Mouse (Mus musculus): ENCODE measurements at regions not wholly inside any gene's neighbourhood (a gene's known extent, or its start where the extent isn't known, plus 50 kb on each side); places are given as distances from the start of the nearest gene placed in this dataset.

- WGBS, result 43% methylated on average over 8 of the region's 8 CpGs
- H3K36me3 ChIP-seq (replicated peaks; ENCODE audit: control insufficient read depth, insufficient read depth, low read depth, low read length), result no peaks in the 10 kb centered on the region
Measured at GRCm38 (mm10) chr4:100616161-100616915, 137.7 kb downstream of the Ube2u start.

DNA sequence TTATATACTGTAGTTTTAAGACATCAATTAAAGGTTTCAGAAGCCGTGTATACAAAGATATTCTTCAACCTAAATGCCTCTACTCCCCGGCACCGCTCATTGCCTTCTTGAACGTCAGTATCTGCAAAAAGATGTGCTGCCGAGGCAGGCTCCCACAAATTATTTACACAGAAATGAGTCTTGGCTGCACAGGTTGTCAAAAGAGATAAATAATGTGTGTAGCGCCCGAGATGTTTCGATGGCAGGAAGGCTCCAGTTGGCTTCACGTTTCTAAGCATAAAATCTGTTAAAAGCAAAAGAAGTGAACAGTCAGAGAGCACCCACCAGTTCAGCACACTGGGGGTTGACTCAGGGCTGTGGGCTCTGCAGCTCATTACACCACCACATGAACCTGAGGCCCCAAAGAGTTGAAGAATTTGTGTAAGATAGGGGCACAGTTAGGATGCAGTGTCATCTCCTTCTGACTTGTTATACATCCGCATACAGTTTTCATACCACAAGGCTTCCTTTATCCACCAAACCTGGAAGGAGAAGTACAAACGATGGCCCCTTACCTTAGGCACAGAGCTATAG, 138.4 kb downstream of the Ube2u start:
- Histone ChIP-seq H3K4me1 (ENCODE audit: control insufficient read depth, insufficient read depth, low read length) (no peaks in the 10 kb centered on the region), H3K4me2 (ENCODE audit: low read depth, low read length) (no peak overlapping the region), H3K27ac (replicated peaks; ENCODE audit: low read depth, low read length) (no peak overlapping the region), H3K9me3 (replicated peaks; ENCODE audit: control insufficient read depth, low read length) (no peaks in the 10 kb centered on the region), H3K9ac (replicated peaks; ENCODE audit: low read length) (no peak overlapping the region), H3K27me3 (ENCODE audit: control insufficient read depth, insufficient read depth, low read length) (no peaks in the 10 kb centered on the region), H3K36me3 (replicated peaks; ENCODE audit: control insufficient read depth, insufficient read depth, low read depth, low read length) (no peaks in the 10 kb centered on the region), H3K4me3 (ENCODE audit: low read depth, low read length) (no peak overlapping the region)
- ATAC-seq (replicated peaks; ENCODE audit: insufficient number of reproducible peaks, low FRiP score, low TSS enrichment, low read depth) (no peak), DNase-seq (ENCODE audit: low spot score) (no peak)
- 68% methylated on average over 11 of the region's 11 CpGs for WGBS

More at GRCm38 (mm10) chr4:100616161-100616915, 137.7 kb downstream of the Ube2u start:
- Histone ChIP-seq H3K27me3 (ENCODE audit: control insufficient read depth, insufficient read depth, low read length) (no peaks in the 10 kb centered on the region), H3K4me2 (ENCODE audit: low read depth, low read length) (no peak overlapping the region), H3K27ac (replicated peaks; ENCODE audit: low read depth, low read length) (0 out of 2 replicates have a peak overlapping the region, but pooled peaks have one; percentile 16), H3K4me3 (ENCODE audit: low read depth, low read length) (no peak overlapping the region), H3K9me3 (replicated peaks; ENCODE audit: control insufficient read depth, low read length) (no peaks in the 10 kb centered on the region), H3K4me1 (ENCODE audit: control insufficient read depth, insufficient read depth, low read length) (no peaks in the 10 kb centered on the region), H3K9ac (replicated peaks; ENCODE audit: low read length) (no peak overlapping the region)
- no peak for ATAC-seq (replicated peaks; ENCODE audit: insufficient number of reproducible peaks, low FRiP score, low TSS enrichment, low read depth)
- peak; percentile 69 for DNase-seq (ENCODE audit: low spot score)

DNA sequence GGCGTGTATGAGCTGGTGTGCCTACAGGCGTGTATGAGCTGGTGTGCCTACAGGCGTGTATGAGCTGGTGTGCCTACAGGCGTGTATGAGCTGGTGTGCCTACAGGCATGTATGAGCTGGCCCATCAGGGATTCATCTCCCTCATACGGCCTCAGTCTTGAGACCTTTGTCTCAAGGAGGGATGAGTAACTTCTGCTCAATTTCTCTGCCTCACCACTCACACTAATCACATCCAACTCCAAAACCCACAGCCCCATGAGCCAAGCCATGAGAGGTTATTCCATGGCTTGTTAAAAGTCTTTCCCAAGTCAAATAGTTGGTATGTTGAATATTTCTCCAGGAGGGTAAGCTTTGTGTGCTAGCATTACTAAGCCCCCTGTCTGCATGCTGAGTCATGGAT, 146.0 kb downstream of the Ube2u start:
- ATAC-seq (replicated peaks; ENCODE audit: insufficient number of reproducible peaks, low FRiP score, low TSS enrichment, low read depth), result no peak
- no peak overlapping the region for H3K4me2 ChIP-seq (ENCODE audit: low read depth, low read length)
- H3K27ac ChIP-seq (replicated peaks; ENCODE audit: low read depth, low read length), result no peak overlapping the region
- H3K9me3 ChIP-seq (replicated peaks; ENCODE audit: control insufficient read depth, low read length), result no peaks in the 10 kb centered on the region
- DNase-seq (ENCODE audit: low spot score), result no peak
- H3K4me3 ChIP-seq (ENCODE audit: low read depth, low read length), result no peak overlapping the region
- no peaks in the 10 kb centered on the region for H3K27me3 ChIP-seq (ENCODE audit: control insufficient read depth, insufficient read depth, low read length)
- no peaks in the 10 kb centered on the region for H3K36me3 ChIP-seq (replicated peaks; ENCODE audit: control insufficient read depth, insufficient read depth, low read depth, low read length)
- H3K4me1 ChIP-seq (ENCODE audit: control insufficient read depth, insufficient read depth, low read length), result no peaks in the 10 kb centered on the region
- WGBS, result 95% methylated on average over 3 of the region's 5 CpGs
- no peak overlapping the region for H3K9ac ChIP-seq (replicated peaks; ENCODE audit: low read length)

- Histone ChIP-seq H3K9ac (replicated peaks; ENCODE audit: low read length) (no peak overlapping the region), H3K4me2 (ENCODE audit: low read depth, low read length) (no peak overlapping the region), H3K4me3 (ENCODE audit: low read depth, low read length) (no peak overlapping the region), H3K9me3 (replicated peaks; ENCODE audit: control insufficient read depth, low read length) (no peaks in the 10 kb centered on the region), H3K27me3 (ENCODE audit: control insufficient read depth, insufficient read depth, low read length) (no peaks in the 10 kb centered on the region), H3K27ac (replicated peaks; ENCODE audit: low read depth, low read length) (no peak overlapping the region), H3K36me3 (replicated peaks; ENCODE audit: control insufficient read depth, insufficient read depth, low read depth, low read length) (no peaks in the 10 kb centered on the region), H3K4me1 (ENCODE audit: control insufficient read depth, insufficient read depth, low read length) (no peaks in the 10 kb centered on the region)
- ATAC-seq (replicated peaks; ENCODE audit: insufficient number of reproducible peaks, low FRiP score, low TSS enrichment, low read depth) (no peak), DNase-seq (ENCODE audit: low spot score) (no peak)
- WGBS, result 82% methylated on average over 4 of the region's 4 CpGs
Measured at GRCm38 (mm10) chr4:100626551-100626950, 147.9 kb downstream of the Ube2u start.

DNA sequence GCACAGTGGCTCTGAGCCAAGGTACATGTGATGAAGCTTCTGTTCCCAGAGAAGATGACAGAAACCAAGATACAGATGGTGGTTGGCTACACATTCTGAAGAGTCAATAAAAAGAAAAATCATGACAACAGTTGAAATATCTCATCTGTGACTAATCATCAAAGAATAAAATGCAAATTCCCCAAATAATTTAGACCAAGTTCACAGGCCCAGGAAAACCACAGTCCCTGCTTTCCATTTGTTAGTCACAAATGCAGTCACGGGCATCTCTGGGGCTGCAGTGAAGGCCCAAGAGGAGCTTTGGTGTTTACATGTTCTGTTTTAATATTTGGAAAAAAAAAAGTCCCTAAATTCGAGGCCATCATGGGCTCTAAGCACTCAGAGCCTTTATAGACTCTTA, 142.1 kb upstream of the Cachd1 start:
- no peak overlapping the region for H3K27ac ChIP-seq (replicated peaks; ENCODE audit: low read depth, low read length)
- no peak overlapping the region for H3K4me2 ChIP-seq (ENCODE audit: low read depth, low read length)
- H3K9ac ChIP-seq (replicated peaks; ENCODE audit: low read length), result no peak overlapping the region
- no peak for ATAC-seq (replicated peaks; ENCODE audit: insufficient number of reproducible peaks, low FRiP score, low TSS enrichment, low read depth)
- H3K4me3 ChIP-seq (ENCODE audit: low read depth, low read length), result no peak overlapping the region
- WGBS, result 64% methylated on average over 2 of the region's 2 CpGs
- DNase-seq (ENCODE audit: low spot score), result no peak
- no peaks in the 10 kb centered on the region for H3K27me3 ChIP-seq (ENCODE audit: control insufficient read depth, insufficient read depth, low read length)
- no peaks in the 10 kb centered on the region for H3K4me1 ChIP-seq (ENCODE audit: control insufficient read depth, insufficient read depth, low read length)
- no peaks in the 10 kb centered on the region for H3K9me3 ChIP-seq (replicated peaks; ENCODE audit: control insufficient read depth, low read length)
- no peaks in the 10 kb centered on the region for H3K36me3 ChIP-seq (replicated peaks; ENCODE audit: control insufficient read depth, insufficient read depth, low read depth, low read length)

DNA sequence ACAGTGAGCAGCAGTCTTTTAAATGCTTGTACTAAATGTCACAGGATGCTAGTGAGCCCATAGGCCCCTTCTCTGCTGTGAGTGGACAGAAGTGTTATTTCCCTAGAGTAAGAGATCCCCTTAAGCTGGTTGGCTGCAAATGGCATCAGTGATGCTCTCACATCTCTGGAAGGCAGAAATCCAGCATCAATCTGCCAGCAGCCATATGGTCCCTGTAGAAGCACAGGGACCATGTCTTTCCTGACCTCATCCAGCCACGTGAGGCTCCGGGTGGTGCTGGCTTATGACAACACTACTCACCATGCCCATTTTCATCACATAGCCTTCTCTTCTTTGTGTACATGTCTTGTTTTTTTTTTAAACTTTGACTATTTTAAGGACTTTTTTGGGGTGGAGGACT, 138.9 kb upstream of the Cachd1 start:
- H3K4me1 ChIP-seq (ENCODE audit: control insufficient read depth, insufficient read depth, low read length), result no peaks in the 10 kb centered on the region
- no peak overlapping the region for H3K27ac ChIP-seq (replicated peaks; ENCODE audit: low read depth, low read length)
- ATAC-seq (replicated peaks; ENCODE audit: insufficient number of reproducible peaks, low FRiP score, low TSS enrichment, low read depth) (no peak), DNase-seq (ENCODE audit: low spot score) (no peak)
- H3K4me2 ChIP-seq (ENCODE audit: low read depth, low read length), result no peak overlapping the region
- H3K36me3 ChIP-seq (replicated peaks; ENCODE audit: control insufficient read depth, insufficient read depth, low read depth, low read length), result no peaks in the 10 kb centered on the region
- 87% methylated on average over 2 of the region's 2 CpGs for WGBS
- H3K4me3 ChIP-seq (ENCODE audit: low read depth, low read length), result no peak overlapping the region
- no peaks in the 10 kb centered on the region for H3K9me3 ChIP-seq (replicated peaks; ENCODE audit: control insufficient read depth, low read length)
- no peak overlapping the region for H3K9ac ChIP-seq (replicated peaks; ENCODE audit: low read length)
- H3K27me3 ChIP-seq (ENCODE audit: control insufficient read depth, insufficient read depth, low read length), result no peaks in the 10 kb centered on the region

- Histone ChIP-seq H3K4me3 (ENCODE audit: low read depth, low read length) (no peak overlapping the region), H3K4me2 (ENCODE audit: low read depth, low read length) (no peak overlapping the region), H3K27me3 (ENCODE audit: control insufficient read depth, insufficient read depth, low read length) (no peaks in the 10 kb centered on the region), H3K9ac (replicated peaks; ENCODE audit: low read length) (no peak overlapping the region), H3K9me3 (replicated peaks; ENCODE audit: control insufficient read depth, low read length) (no peaks in the 10 kb centered on the region), H3K36me3 (replicated peaks; ENCODE audit: control insufficient read depth, insufficient read depth, low read depth, low read length) (no peaks in the 10 kb centered on the region), H3K4me1 (ENCODE audit: control insufficient read depth, insufficient read depth, low read length) (no peaks in the 10 kb centered on the region), H3K27ac (replicated peaks; ENCODE audit: low read depth, low read length) (no peak overlapping the region)
- peak; percentile 9 for DNase-seq (ENCODE audit: low spot score)
- WGBS, result 68% methylated on average over 1 of the region's 1 CpGs
- ATAC-seq (replicated peaks; ENCODE audit: insufficient number of reproducible peaks, low FRiP score, low TSS enrichment, low read depth), result no peak
Measured at GRCm38 (mm10) chr4:100661154-100661553, 115.3 kb upstream of the Cachd1 start.

- no peak overlapping the region for H3K9ac ChIP-seq (replicated peaks; ENCODE audit: low read length)
- H3K9me3 ChIP-seq (replicated peaks; ENCODE audit: control insufficient read depth, low read length), result no peaks in the 10 kb centered on the region
- H3K36me3 ChIP-seq (replicated peaks; ENCODE audit: control insufficient read depth, insufficient read depth, low read depth, low read length), result no peaks in the 10 kb centered on the region
- H3K4me3 ChIP-seq (ENCODE audit: low read depth, low read length), result no peak overlapping the region
- WGBS, result 25% methylated on average over 5 of the region's 5 CpGs
- H3K4me2 ChIP-seq (ENCODE audit: low read depth, low read length), result no peak overlapping the region
- DNase-seq (ENCODE audit: low spot score) (peak; percentile 74), ATAC-seq (replicated peaks; ENCODE audit: insufficient number of reproducible peaks, low FRiP score, low TSS enrichment, low read depth) (peak; percentile 76; the same call in 1 of the 2 replicates)
- H3K27ac ChIP-seq (replicated peaks; ENCODE audit: low read depth, low read length), result no peak overlapping the region
- H3K27me3 ChIP-seq (ENCODE audit: control insufficient read depth, insufficient read depth, low read length), result no peaks in the 10 kb centered on the region
- no peaks in the 10 kb centered on the region for H3K4me1 ChIP-seq (ENCODE audit: control insufficient read depth, insufficient read depth, low read length)
Measured at GRCm38 (mm10) chr4:100664619-100665264, 111.7 kb upstream of the Cachd1 start.
